Mouse (Mus musculus): ENCODE results near the gene Map3k7cl. TPM values are rescaled to one million over a fixed set of nuclear protein-coding genes. Genes with fewer than 3 reads are reported as not detected.

Gene Map3k7cl
- total and polyA plus RNA-seq, 2 experiments from 2014 or later = 0.14 to 0.26 TPM

DNA sequence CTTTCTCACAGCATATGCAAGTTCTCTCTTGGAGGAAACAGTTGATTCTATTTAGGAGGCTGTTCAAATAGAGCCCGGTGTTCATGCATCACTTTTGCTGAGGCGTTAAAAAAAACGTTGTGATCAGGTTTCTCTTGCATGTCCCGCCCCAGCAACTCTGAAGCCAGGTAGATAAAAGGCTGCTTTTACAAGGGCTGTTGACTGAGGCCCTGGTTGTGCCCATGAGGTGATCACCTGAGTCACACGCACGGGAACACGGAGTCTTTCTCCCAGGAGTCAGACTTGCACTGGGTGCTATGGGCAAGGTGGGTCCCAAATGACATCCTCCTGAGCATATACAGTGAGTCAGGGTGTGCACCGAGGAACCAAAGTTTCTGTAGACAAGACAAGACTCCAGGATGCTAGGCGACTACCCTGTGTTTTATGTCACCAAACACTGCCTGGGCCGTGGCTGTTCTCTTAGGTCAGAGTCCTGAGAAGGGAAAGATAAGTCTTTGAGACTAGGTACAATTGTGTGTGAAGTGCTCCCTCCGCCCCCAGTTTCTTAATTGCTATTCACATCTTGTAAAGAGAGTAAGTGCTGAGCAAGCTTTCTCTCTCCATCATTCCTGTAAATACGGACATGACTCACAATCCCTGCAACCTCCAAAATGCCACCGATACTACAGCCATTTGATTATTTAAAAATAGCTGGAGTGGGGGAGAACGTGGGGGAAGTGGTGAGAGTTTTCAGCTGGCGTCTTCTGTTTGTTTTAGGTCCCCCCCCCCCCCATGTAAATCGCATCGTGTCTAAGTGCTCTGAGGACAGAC is 49.8 kb downstream of the Map3k7cl start:
- WGBS = 75% methylated on average over 17 of the region's 17 CpGs

DNA sequence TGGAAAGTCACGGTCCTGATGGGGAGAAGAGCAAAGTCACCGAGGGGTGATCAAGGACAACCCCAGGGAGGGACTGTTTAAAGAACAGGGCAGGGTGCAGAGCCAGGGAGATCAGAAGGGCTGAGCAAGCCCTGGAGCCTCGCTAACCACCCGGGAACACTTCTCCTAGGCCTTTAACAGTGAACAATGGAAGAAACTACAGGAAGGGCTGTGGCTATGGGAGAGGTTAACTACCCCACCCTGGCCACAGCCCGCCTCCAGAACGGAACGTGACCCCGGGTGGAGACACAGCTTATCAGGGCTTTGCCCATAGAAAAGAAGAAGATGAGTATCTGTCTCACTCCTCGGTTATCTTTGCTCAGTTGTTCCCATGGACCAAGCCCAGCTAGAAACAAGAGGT is 50.9 kb downstream of the Map3k7cl start:
- no peak overlapping the region for H3K27ac ChIP-seq
- WGBS = 90% methylated on average over 9 of the region's 9 CpGs
- no peak overlapping the region for H3K4me3 ChIP-seq (ENCODE audit: low read length)
- H3K9ac ChIP-seq (replicated peaks; ENCODE audit: low read length) = no peak overlapping the region
- no peaks in the 10 kb centered on the region for H3K4me1 ChIP-seq (ENCODE audit: insufficient read depth, low read length)
- no peak for ATAC-seq
- no peak overlapping the region for H3K4me2 ChIP-seq (ENCODE audit: low read depth, low read length)
- no peaks in the 10 kb centered on the region for H3K36me3 ChIP-seq (ENCODE audit: insufficient read depth, low read length)
- no peak for TF ChIP-seq CTCF (IDR thresholded peaks at IDR 0.05; ENCODE audit: low read depth)
- no peaks in the 10 kb centered on the region for H3K9me3 ChIP-seq (ENCODE audit: low read length)
- no peaks in the 10 kb centered on the region for H3K27me3 ChIP-seq (ENCODE audit: insufficient read depth, low read length)
- DNase-seq (ENCODE audit: low spot score) = no peak

More for the DNA sequence above, 49.8 kb downstream of the Map3k7cl start:
- Histone ChIP-seq H3K27me3 (ENCODE audit: insufficient read depth, low read length) (no peaks in the 10 kb centered on the region), H3K27ac (no peak overlapping the region), H3K9me3 (ENCODE audit: low read length) (no peaks in the 10 kb centered on the region), H3K36me3 (ENCODE audit: insufficient read depth, low read length) (no peaks in the 10 kb centered on the region), H3K4me1 (ENCODE audit: insufficient read depth, low read length) (no peaks in the 10 kb centered on the region), H3K9ac (replicated peaks; ENCODE audit: low read length) (no peak overlapping the region), H3K4me3 (ENCODE audit: low read length) (no peak overlapping the region), H3K4me2 (ENCODE audit: low read depth, low read length) (no peak overlapping the region)
- DNase-seq (ENCODE audit: low spot score) (no peak), ATAC-seq (no peak)
- no peak for TF ChIP-seq CTCF (IDR thresholded peaks at IDR 0.05; ENCODE audit: low read depth)

DNA sequence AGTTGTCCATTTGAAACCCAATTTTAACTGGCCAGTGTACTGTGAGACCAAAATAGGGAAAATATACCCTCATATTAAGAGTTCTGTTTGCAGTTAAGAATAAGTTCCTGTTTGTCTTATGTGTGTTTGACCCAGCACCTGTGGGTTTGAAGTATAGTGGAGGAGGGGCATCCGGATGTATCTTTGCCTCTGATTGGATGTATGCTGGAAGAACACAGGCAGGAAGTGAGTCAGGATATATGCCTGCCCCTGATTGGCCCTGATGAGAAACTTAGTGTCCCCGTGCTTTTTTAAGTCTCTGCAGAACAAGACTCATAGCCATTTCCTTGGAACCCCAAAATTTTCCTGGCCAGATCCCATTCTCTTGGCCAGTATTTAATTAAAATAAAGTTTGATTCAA is 51.8 kb downstream of the Map3k7cl start:
- Histone ChIP-seq H3K27me3 (ENCODE audit: insufficient read depth, low read length) (no peaks in the 10 kb centered on the region), H3K4me1 (ENCODE audit: insufficient read depth, low read length) (no peaks in the 10 kb centered on the region), H3K9me3 (ENCODE audit: low read length) (no peaks in the 10 kb centered on the region), H3K9ac (replicated peaks; ENCODE audit: low read length) (no peak overlapping the region), H3K4me3 (ENCODE audit: low read length) (no peak overlapping the region), H3K27ac (no peak overlapping the region), H3K4me2 (ENCODE audit: low read depth, low read length) (no peak overlapping the region), H3K36me3 (ENCODE audit: insufficient read depth, low read length) (no peaks in the 10 kb centered on the region)
- 85% methylated on average over 2 of the region's 2 CpGs for WGBS
- DNase-seq (ENCODE audit: low spot score) = no peak
- no peak for ATAC-seq
- TF ChIP-seq CTCF (IDR thresholded peaks at IDR 0.05; ENCODE audit: low read depth) = no peak

DNA sequence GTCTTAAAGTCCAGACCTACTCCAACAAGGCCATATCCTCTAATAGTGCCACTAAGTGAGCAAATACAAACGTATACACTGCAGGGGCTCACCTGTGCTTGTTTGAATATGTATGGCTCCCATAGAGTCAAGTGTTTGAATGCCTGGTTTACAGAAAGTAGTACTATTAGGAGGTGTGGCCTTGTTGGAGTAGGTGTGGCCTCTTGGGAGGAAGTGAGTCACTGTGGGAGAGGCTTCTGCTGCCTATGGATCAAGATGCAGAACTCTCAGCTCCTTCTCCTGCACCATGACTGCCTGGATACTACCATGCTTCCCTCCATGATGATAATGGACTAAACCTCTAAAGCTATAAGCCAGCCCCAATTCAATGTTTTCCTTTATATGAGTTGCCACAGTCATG is 54.3 kb downstream of the Map3k7cl start:
- Histone ChIP-seq H3K27me3 (ENCODE audit: insufficient read depth, low read length) (no peaks in the 10 kb centered on the region), H3K9ac (replicated peaks; ENCODE audit: low read length) (no peak overlapping the region), H3K27ac (no peak overlapping the region), H3K4me2 (ENCODE audit: low read depth, low read length) (no peak overlapping the region), H3K4me1 (ENCODE audit: insufficient read depth, low read length) (no peaks in the 10 kb centered on the region), H3K36me3 (ENCODE audit: insufficient read depth, low read length) (no peaks in the 10 kb centered on the region), H3K9me3 (ENCODE audit: low read length) (no peaks in the 10 kb centered on the region), H3K4me3 (ENCODE audit: low read length) (no peak overlapping the region)
- no peak for TF ChIP-seq CTCF (IDR thresholded peaks at IDR 0.05; ENCODE audit: low read depth)
- WGBS = 89% methylated on average over 1 of the region's 1 CpGs
- ATAC-seq = no peak
- DNase-seq (ENCODE audit: low spot score) = no peak

DNA sequence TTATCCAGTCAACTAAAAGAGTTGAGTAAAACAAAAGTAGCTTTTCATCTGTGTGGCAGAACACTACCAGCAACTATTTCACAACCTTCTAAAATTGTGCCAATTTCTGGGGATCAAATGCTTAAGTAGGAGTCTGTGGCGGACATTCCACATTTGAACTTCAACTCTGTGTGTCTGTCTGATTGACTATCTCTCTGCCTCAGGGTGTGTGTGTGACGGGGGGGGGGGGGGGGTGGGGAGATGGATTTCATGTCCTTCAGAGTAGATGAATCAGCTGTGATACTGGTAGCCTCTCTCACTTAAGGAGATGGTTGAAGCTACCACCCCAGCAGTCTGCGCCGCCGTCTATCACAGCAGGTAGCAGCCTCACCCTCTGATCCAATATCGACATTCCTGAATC is 54.8 kb downstream of the Map3k7cl start:
- H3K4me2 ChIP-seq (ENCODE audit: low read depth, low read length) = no peak overlapping the region
- no peak overlapping the region for H3K27ac ChIP-seq
- H3K27me3 ChIP-seq (ENCODE audit: insufficient read depth, low read length) = no peaks in the 10 kb centered on the region
- H3K4me1 ChIP-seq (ENCODE audit: insufficient read depth, low read length) = no peaks in the 10 kb centered on the region
- H3K4me3 ChIP-seq (ENCODE audit: low read length) = no peak overlapping the region
- no peak for ATAC-seq
- no peak for DNase-seq (ENCODE audit: low spot score)
- no peak for TF ChIP-seq CTCF (IDR thresholded peaks at IDR 0.05; ENCODE audit: low read depth)
- H3K9me3 ChIP-seq (ENCODE audit: low read length) = no peaks in the 10 kb centered on the region
- H3K36me3 ChIP-seq (ENCODE audit: insufficient read depth, low read length) = no peaks in the 10 kb centered on the region
- no peak overlapping the region for H3K9ac ChIP-seq (replicated peaks; ENCODE audit: low read length)
- WGBS = 94% methylated on average over 5 of the region's 6 CpGs

DNA sequence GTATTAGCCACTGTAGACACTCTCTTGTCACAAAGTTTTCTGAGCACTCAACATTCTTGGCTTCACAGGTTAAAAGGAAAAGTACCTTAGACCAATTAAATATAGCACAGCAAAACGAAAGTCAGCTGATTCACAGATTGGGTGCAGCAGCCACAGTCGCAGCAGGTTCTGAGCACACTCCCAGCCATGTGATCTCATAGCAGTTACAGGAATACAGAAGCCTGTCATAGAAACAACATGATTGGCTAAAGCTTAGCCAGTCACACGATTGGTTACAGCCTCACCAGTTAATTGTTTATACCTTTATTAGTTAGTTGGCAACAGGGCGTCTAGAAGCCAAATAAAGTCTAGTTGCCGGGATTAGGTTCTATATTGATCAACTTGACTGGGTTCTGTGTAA is 57.0 kb downstream of the Map3k7cl start:
- H3K4me1 ChIP-seq (ENCODE audit: insufficient read depth, low read length) = no peaks in the 10 kb centered on the region
- no peak overlapping the region for H3K9ac ChIP-seq (replicated peaks; ENCODE audit: low read length)
- WGBS = 87% methylated on average over 5 of the region's 5 CpGs
- no peaks in the 10 kb centered on the region for H3K27me3 ChIP-seq (ENCODE audit: insufficient read depth, low read length)
- H3K36me3 ChIP-seq (ENCODE audit: insufficient read depth, low read length) = no peaks in the 10 kb centered on the region
- no peak overlapping the region for H3K4me3 ChIP-seq (ENCODE audit: low read length)
- ATAC-seq (no peak), DNase-seq (ENCODE audit: low spot score) (no peak)
- H3K27ac ChIP-seq = no peak overlapping the region
- no peaks in the 10 kb centered on the region for H3K9me3 ChIP-seq (ENCODE audit: low read length)
- no peak for TF ChIP-seq CTCF (IDR thresholded peaks at IDR 0.05; ENCODE audit: low read depth)
- H3K4me2 ChIP-seq (ENCODE audit: low read depth, low read length) = no peak overlapping the region

DNA sequence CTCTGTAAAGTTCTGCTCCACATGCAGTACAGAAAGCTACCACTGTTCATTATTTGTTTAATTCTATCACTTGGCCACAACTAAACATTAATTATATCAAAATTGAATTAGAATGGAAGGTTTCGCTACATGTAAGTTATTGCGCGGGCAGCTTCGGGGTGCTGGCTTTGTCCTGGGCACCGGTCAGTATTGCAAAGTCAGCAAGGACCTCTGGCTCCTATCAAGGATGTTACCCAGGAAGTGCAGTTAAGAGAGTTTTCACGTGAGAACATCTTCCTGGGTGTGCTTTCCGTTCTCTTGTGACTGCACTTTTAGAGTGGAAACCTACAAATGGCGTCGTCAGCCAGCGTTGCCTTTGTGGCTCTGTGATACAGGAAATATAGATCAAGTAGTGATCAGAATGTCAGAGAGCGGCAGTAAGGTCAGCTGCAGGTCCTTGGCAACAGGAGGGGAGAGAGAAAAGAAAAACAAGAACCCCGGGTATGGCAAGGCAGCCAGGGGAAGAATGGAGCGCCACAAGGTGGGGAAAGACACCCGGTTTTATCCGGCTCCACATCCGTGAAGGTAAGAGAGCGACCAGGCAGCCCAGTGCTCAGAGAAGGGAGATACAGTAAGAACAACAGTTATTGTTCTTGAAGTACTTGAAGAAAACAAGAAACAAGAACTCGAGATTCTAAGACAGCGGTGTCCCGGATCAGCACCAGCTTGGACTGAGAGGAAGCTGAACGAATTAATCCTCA is 57.6 kb downstream of the Map3k7cl start:
- WGBS = 91% methylated on average over 21 of the region's 21 CpGs

More for the DNA sequence above, 57.6 kb downstream of the Map3k7cl start:
- Histone ChIP-seq H3K4me2 (ENCODE audit: low read depth, low read length) (no peak overlapping the region), H3K4me1 (ENCODE audit: insufficient read depth, low read length) (no peaks in the 10 kb centered on the region), H3K9ac (replicated peaks; ENCODE audit: low read length) (no peak overlapping the region), H3K4me3 (ENCODE audit: low read length) (no peak overlapping the region), H3K9me3 (ENCODE audit: low read length) (no peaks in the 10 kb centered on the region), H3K27ac (no peak overlapping the region), H3K36me3 (ENCODE audit: insufficient read depth, low read length) (no peaks in the 10 kb centered on the region), H3K27me3 (ENCODE audit: insufficient read depth, low read length) (no peaks in the 10 kb centered on the region)
- no peak for TF ChIP-seq CTCF (IDR thresholded peaks at IDR 0.05; ENCODE audit: low read depth)
- ATAC-seq (no peak), DNase-seq (ENCODE audit: low spot score) (no peak)
